Mouse (Mus musculus): ENCODE results near the gene Sertad4. TPM values are rescaled to one million over a fixed set of nuclear protein-coding genes. Genes with fewer than 3 reads are reported as not detected.

Gene Sertad4
- polyA plus RNA-seq, 1 experiment from 2014 or later: 22.8 TPM

DNA sequence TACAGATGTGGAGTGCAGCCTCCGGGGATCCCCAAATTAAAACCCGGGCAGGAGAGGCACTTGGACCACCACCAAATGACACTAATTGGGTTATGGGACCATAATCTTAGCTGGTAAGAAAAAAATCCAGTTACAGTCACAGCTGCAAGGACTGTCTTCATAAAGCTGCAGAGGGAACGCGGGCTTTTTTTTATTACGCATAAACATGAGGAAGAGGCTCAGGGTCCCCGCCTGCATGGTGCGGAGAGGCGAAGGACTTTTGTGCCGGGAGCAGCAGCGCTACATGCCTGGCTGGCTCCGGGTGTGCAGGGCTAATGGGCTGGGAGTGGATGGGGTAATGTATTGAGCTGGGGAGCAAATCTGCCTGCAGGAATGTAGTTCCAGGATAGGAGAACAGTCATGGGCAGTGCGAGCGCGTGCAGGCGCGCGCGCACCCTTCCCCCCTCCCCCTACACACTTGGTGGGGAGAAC lies 20.3 kb downstream of the Sertad4 start:
- DNase-seq: peak; percentile 74
- peak; percentile 71 for ATAC-seq (ENCODE audit: insufficient read depth)
- peak overlapping the region; percentile 86 for H3K4me2 ChIP-seq
- H3K4me3 ChIP-seq (ENCODE audit: low read depth, low read length): peak overlapping the region; percentile 44
- H3K9me3 ChIP-seq (ENCODE audit: low read depth, low read length): no peaks in the 10 kb centered on the region
- 3% methylated on average over 18 of the region's 18 CpGs for WGBS
- TF ChIP-seq CTCF (IDR thresholded peaks at IDR 0.05; ENCODE audit: low read depth): no peak
- peak overlapping the region; percentile 62 for H3K9ac ChIP-seq
- H3K27ac ChIP-seq (ENCODE audit: low read depth): peak overlapping the region; percentile 85
- H3K27me3 ChIP-seq (ENCODE audit: insufficient read depth, low read length): peaks cover 14% of the 10 kb centered on the region
- H3K4me1 ChIP-seq (ENCODE audit: insufficient read depth): peaks cover 16% of the 10 kb centered on the region
- H3K36me3 ChIP-seq (ENCODE audit: insufficient read depth): no peaks in the 10 kb centered on the region

DNA sequence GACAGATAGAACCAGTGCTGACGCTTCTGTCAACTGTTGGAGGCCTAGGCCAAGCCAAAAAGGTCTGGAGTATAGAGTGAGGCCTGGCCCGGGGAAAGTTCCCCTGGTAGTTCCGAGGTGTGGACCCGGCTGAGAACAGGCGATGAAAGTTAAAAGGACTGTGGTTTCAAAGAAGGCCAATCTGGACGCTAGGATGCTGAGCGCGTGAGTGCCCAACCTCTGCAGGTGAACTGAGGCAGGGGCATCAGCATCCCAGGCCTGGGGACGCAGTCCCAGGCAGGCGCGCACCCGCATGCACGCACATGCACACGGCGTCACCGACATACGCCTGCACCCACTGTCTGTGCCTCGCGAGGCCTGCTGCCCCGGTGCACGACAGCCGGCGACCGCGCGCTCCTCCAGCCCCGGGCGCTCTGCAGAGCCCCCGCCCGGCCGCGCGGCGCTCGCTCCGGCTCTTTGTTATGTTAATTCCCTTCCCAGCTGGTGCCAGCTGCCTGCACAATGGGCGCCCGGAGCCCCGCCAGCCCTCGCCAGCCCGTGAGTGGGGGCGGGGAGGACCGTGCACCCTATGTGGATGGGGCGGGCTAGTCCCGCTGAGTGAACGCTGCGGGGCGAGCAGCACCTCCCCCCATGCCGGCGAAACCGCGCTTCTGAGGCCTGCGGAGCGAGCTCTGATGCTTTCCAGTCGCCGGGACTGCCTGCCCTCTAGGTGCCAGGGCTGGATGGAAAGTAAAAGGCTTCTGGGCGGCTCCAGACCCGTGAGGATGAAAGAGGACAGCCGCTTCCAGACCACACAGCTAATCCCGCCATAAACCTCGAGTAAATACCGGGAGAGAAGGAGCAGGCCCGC lies 21.0 kb downstream of the Sertad4 start:
- TF ChIP-seq CTCF (IDR thresholded peaks at IDR 0.05; ENCODE audit: low read depth): peak; percentile 10; the same call in 1 of the 2 replicates
- ATAC-seq (ENCODE audit: insufficient read depth) (peak; percentile 84), DNase-seq (peak; percentile 82)
- H3K36me3 ChIP-seq (ENCODE audit: insufficient read depth): no peaks in the 10 kb centered on the region
- WGBS: 2% methylated on average over 63 of the region's 63 CpGs
- H3K4me1 ChIP-seq (ENCODE audit: insufficient read depth): peaks cover 18% of the 10 kb centered on the region
- no peaks in the 10 kb centered on the region for H3K9me3 ChIP-seq (ENCODE audit: low read depth, low read length)
- H3K27ac ChIP-seq (ENCODE audit: low read depth): peak overlapping the region; percentile 85
- H3K4me2 ChIP-seq: peak overlapping the region; percentile 86
- peak overlapping the region; percentile 62 for H3K9ac ChIP-seq
- H3K27me3 ChIP-seq (ENCODE audit: insufficient read depth, low read length): peaks cover 14% of the 10 kb centered on the region
- peak overlapping the region; percentile 44 for H3K4me3 ChIP-seq (ENCODE audit: low read depth, low read length)

DNA sequence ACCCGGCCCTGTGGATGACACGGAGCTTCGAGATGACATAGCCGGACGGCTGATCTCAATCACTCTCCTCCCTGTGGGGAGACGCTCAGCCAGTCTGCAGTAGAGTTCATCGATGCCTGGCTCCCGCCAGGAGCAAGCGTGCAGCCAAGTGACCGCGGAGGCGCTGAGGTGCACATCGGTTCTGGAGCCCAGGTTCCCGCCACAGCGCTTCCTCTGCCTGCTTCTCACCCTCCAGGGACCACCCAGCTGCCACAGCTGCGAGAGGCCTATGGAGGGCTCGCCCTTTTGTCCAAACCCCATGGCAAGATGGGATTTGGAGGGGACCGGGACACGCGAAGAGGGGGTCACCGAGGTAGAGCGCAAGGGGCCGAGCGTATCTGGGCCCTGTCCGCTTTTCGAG lies 22.0 kb downstream of the Sertad4 start:
- H3K9ac ChIP-seq: no peak overlapping the region
- no peak overlapping the region for H3K4me2 ChIP-seq
- 0 out of 2 replicates have a peak overlapping the region, but pooled peaks have one; percentile 85 for H3K27ac ChIP-seq (ENCODE audit: low read depth)
- ATAC-seq (ENCODE audit: insufficient read depth) (no peak), DNase-seq (peak; percentile 35)
- 25% methylated on average over 26 of the region's 26 CpGs for whole genome bisulfite sequencing
- peaks cover 18% of the 10 kb centered on the region for H3K4me1 ChIP-seq (ENCODE audit: insufficient read depth)
- TF ChIP-seq CTCF (IDR thresholded peaks at IDR 0.05; ENCODE audit: low read depth): no peak
- no peak overlapping the region for H3K4me3 ChIP-seq (ENCODE audit: low read depth, low read length)
- H3K36me3 ChIP-seq (ENCODE audit: insufficient read depth): no peaks in the 10 kb centered on the region
- no peaks in the 10 kb centered on the region for H3K9me3 ChIP-seq (ENCODE audit: low read depth, low read length)
- peaks cover 14% of the 10 kb centered on the region for H3K27me3 ChIP-seq (ENCODE audit: insufficient read depth, low read length)

DNA sequence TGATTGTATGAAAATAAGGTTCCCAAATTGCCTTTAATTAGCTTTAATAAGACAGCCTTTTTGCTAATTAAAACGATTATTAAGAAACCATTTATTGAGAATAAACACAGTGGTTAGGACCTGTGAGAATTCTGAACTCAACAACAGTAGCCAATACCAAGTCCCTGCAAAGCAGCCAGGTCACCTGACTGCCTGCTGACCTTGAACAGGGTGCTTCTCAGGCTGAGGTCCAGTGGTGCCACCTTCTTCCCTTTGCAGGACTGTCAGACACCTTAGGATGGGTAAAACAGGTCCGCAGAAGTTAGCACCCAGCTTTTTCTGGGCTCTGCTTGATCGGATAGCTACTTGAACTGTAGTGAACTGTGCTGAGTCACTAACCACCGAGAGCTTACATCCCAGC lies 22.5 kb downstream of the Sertad4 start:
- Histone ChIP-seq H3K9ac (no peak overlapping the region), H3K4me1 (ENCODE audit: insufficient read depth) (peaks cover 18% of the 10 kb centered on the region), H3K36me3 (ENCODE audit: insufficient read depth) (no peaks in the 10 kb centered on the region), H3K4me3 (ENCODE audit: low read depth, low read length) (no peak overlapping the region), H3K27me3 (ENCODE audit: insufficient read depth, low read length) (peaks cover 14% of the 10 kb centered on the region), H3K4me2 (no peak overlapping the region), H3K9me3 (ENCODE audit: low read depth, low read length) (no peaks in the 10 kb centered on the region), H3K27ac (ENCODE audit: low read depth) (no peak overlapping the region)
- ATAC-seq (ENCODE audit: insufficient read depth) (no peak), DNase-seq (no peak)
- TF ChIP-seq CTCF (IDR thresholded peaks at IDR 0.05; ENCODE audit: low read depth): no peak
- WGBS: 49% methylated on average over 4 of the region's 4 CpGs

DNA sequence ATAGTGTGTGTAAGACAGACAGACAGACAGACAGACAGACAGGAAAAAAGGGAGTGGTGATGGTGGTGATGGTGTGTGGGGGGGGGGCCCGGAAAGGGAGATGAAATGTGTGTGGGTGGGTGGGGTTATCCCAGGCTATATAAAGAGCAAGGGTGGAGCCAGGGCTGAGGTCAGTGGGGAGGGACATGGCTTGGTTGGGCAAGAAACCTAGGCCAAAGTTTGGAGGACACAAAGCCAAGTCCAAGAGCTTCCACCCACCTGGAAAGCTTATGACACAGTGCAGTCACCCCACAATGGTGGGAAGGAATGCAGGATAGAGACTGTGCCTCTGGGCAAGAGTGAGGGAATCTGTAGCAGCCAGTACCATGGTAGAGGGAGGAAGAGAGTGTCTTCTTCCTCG lies 23.2 kb downstream of the Sertad4 start:
- no peak overlapping the region for H3K4me3 ChIP-seq (ENCODE audit: low read depth, low read length)
- no peaks in the 10 kb centered on the region for H3K36me3 ChIP-seq (ENCODE audit: insufficient read depth)
- H3K4me2 ChIP-seq: no peak overlapping the region
- H3K27ac ChIP-seq (ENCODE audit: low read depth): no peak overlapping the region
- H3K9ac ChIP-seq: no peak overlapping the region
- peaks cover 18% of the 10 kb centered on the region for H3K4me1 ChIP-seq (ENCODE audit: insufficient read depth)
- H3K27me3 ChIP-seq (ENCODE audit: insufficient read depth, low read length): peaks cover 14% of the 10 kb centered on the region
- no peaks in the 10 kb centered on the region for H3K9me3 ChIP-seq (ENCODE audit: low read depth, low read length)
- no peak for DNase-seq
- no peak for TF ChIP-seq CTCF (IDR thresholded peaks at IDR 0.05; ENCODE audit: low read depth)
- 59% methylated on average over 2 of the region's 2 CpGs for WGBS
- no peak for ATAC-seq (ENCODE audit: insufficient read depth)

DNA sequence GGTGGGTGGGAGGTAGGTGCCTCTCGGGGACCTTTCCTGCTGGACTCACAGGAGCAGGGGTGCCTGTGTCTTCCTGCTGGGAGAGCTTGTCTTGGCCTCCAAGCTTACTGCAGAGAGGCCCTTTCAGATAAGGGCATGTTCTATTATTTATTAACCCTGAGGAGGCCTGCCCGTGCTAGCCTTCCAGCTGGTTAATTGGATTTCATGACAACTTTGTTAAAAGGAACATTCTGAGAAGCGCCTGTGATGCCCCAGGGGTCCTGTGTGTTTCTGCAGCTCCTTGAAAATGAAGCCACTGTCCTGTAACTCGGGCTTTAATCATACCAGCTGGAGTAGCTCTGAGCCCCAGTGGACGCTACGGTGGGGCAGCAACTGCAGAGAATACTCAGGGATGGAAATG lies 25.1 kb downstream of the Sertad4 start:
- 16% methylated on average over 6 of the region's 6 CpGs for WGBS
- ATAC-seq (ENCODE audit: insufficient read depth) (no peak), DNase-seq (peak; percentile 51)
- Histone ChIP-seq H3K9ac (no peak overlapping the region; the same call in 1 of the 2 replicates), H3K4me1 (ENCODE audit: insufficient read depth) (peaks cover 18% of the 10 kb centered on the region), H3K4me2 (peak overlapping the region; percentile 4; the same call in 1 of the 2 replicates), H3K27me3 (ENCODE audit: insufficient read depth, low read length) (peaks cover 14% of the 10 kb centered on the region), H3K36me3 (ENCODE audit: insufficient read depth) (no peaks in the 10 kb centered on the region), H3K27ac (ENCODE audit: low read depth) (peak overlapping the region; percentile 50), H3K9me3 (ENCODE audit: low read depth, low read length) (no peaks in the 10 kb centered on the region), H3K4me3 (ENCODE audit: low read depth, low read length) (no peak overlapping the region)
- no peak for TF ChIP-seq CTCF (IDR thresholded peaks at IDR 0.05; ENCODE audit: low read depth)

DNA sequence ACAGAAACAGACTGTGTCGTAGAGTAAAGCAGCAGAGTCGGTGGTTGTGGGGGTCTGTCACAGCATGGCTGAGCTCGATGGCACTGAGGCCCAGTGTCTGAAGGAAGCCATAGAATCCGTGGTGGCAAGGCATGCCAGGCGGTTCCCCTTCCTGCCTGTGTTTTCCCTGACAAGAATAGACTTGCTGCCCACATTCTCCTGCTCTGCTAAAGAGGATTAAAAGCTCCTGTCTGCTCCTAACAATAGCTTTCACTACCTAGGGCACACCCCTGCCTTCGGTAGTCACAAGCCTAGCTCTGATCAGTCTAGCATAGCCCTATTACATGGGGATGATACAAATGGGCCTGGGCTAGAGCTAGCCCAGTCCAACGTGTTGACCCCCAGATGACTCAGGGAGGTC lies 26.6 kb downstream of the Sertad4 start:
- ATAC-seq (ENCODE audit: insufficient read depth) (no peak), DNase-seq (no peak)
- Histone ChIP-seq H3K9me3 (ENCODE audit: low read depth, low read length) (no peaks in the 10 kb centered on the region), H3K4me2 (no peak overlapping the region), H3K4me3 (ENCODE audit: low read depth, low read length) (no peak overlapping the region), H3K4me1 (ENCODE audit: insufficient read depth) (peaks cover 12% of the 10 kb centered on the region), H3K27me3 (ENCODE audit: insufficient read depth, low read length) (peaks cover 8% of the 10 kb centered on the region; the same call in 1 of the 2 replicates), H3K27ac (ENCODE audit: low read depth) (no peak overlapping the region), H3K36me3 (ENCODE audit: insufficient read depth) (no peaks in the 10 kb centered on the region), H3K9ac (no peak overlapping the region)
- 58% methylated on average over 7 of the region's 7 CpGs for WGBS
- no peak for TF ChIP-seq CTCF (IDR thresholded peaks at IDR 0.05; ENCODE audit: low read depth)

Data from lung, embryonic 14.5 days (tissue).